Mouse (Mus musculus): ENCODE results near the gene Luc7l3. TPM values are rescaled to one million over a fixed set of nuclear protein-coding genes. Genes with fewer than 3 reads are reported as not detected.
A peak's percentile ranks its signal among the peaks of the same experiment; 100 is the strongest.
"Not testable (repeated sequence)": the region's sequence is repeated elsewhere in the genome, so short reads cannot be mapped to it uniquely, and the experiment has no call there.

Gene Luc7l3
- polyA plus RNA-seq, 1 experiment from 2014 or later = 116 TPM

DNA sequence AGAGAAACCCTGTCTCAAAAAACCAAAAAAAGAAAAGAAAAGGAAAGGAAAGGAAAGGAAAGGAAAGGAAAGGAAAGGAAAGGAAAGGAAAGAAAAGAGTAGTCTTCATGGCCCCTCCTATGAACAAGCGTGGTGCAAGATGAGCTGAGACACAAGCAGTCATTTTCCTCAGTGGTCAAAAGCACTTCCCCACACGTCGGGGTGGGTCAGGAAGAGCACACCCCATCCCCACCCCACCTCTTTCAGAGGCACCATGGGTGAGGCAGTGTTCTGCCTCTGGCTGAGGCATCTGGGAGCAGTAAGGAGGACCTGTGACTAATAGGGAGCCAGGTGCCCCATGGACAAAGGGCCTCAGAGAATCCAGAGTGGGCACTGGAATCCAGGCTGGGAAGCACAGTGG is 55.6 kb downstream of the Luc7l3 start:
- H3K9me3 ChIP-seq (ENCODE audit: control insufficient read depth, low read length); H3K27ac ChIP-seq (ENCODE audit: low read depth, low read length); H3K4me2 ChIP-seq (ENCODE audit: low read depth); DNase-seq (ENCODE audit: low spot score); H3K36me3 ChIP-seq (ENCODE audit: control insufficient read depth, insufficient read depth, low read length); ATAC-seq (ENCODE audit: insufficient read depth, low FRiP score, low TSS enrichment); H3K27me3 ChIP-seq (ENCODE audit: control insufficient read depth, insufficient read depth, low read length); H3K4me3 ChIP-seq (ENCODE audit: low read depth, low read length); H3K4me1 ChIP-seq (ENCODE audit: control insufficient read depth, insufficient read depth, low read length); H3K9ac ChIP-seq (ENCODE audit: low read length): not testable (repeated sequence)
- 85% methylated on average over 3 of the region's 3 CpGs for WGBS

- Histone ChIP-seq H3K9ac (ENCODE audit: low read length) (no peak overlapping the region), H3K36me3 (ENCODE audit: control insufficient read depth, insufficient read depth, low read length) (no peaks in the 10 kb centered on the region)
- no peak; the same call in 1 of the 2 replicates for ATAC-seq (ENCODE audit: insufficient read depth, low FRiP score, low TSS enrichment)
Observed at GRCm38 (mm10) chr11:94265134-94265785, 56.5 kb downstream of the Luc7l3 start.

DNA sequence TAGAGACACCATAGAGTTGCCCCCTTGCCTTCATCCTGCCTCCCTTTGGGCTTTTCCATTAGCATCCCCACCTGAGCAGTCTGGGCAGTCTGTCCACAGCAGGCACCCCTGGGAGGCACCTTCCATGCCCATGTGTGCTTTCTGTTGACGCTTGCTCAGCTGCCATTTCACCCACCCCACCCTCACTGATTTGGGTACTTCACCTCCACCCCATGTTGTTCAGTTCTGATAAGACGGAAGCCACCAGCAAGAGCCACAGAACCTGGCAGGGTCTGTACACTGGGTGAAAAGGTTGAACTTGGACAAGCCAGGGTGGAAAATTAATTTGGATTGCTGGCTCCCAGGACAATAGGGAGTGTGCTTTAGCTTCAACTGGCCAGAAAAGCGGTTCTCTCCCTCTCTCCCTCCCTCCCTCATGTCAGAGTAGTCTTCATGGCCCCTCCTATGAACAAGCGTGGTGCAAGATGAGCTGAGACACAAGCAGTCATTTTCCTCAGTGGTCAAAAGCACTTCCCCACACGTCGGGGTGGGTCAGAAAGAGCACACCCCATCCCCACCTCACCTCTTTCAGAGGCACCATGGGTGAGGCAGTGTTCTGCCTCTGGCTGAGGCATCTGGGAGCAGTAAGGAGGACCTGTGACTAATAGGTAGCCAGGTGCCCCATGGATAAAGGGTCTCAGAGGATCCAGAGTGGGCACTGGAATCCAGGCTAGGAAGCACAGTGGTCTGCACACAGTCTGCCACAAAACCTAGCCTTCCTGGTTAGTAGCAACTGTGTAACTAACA is 60.0 kb downstream of the Luc7l3 start:
- H3K9ac ChIP-seq (ENCODE audit: low read length) = no peak overlapping the region
- no peaks in the 10 kb centered on the region for H3K4me1 ChIP-seq (ENCODE audit: control insufficient read depth, insufficient read depth, low read length)
- no peak overlapping the region for H3K4me2 ChIP-seq (ENCODE audit: low read depth)
- no peak overlapping the region for H3K4me3 ChIP-seq (ENCODE audit: low read depth, low read length)
- ATAC-seq (ENCODE audit: insufficient read depth, low FRiP score, low TSS enrichment) = no peak
- H3K36me3 ChIP-seq (ENCODE audit: control insufficient read depth, insufficient read depth, low read length) = no peaks in the 10 kb centered on the region
- H3K9me3 ChIP-seq (ENCODE audit: control insufficient read depth, low read length) = no peaks in the 10 kb centered on the region
- H3K27me3 ChIP-seq (ENCODE audit: control insufficient read depth, insufficient read depth, low read length) = no peaks in the 10 kb centered on the region
- WGBS = 77% methylated on average over 6 of the region's 6 CpGs
- H3K27ac ChIP-seq (ENCODE audit: low read depth, low read length) = no peak overlapping the region
- no peak for DNase-seq (ENCODE audit: low spot score)

More at GRCm38 (mm10) chr11:94265134-94265785, 56.5 kb downstream of the Luc7l3 start:
- Histone ChIP-seq H3K4me2 (ENCODE audit: low read depth) (peak overlapping the region; percentile 51), H3K27ac (ENCODE audit: low read depth, low read length) (0 out of 2 replicates have a peak overlapping the region, but pooled peaks have one; percentile 23), H3K9me3 (ENCODE audit: control insufficient read depth, low read length) (no peaks in the 10 kb centered on the region), H3K4me3 (ENCODE audit: low read depth, low read length) (peak overlapping the region; percentile 23), H3K4me1 (ENCODE audit: control insufficient read depth, insufficient read depth, low read length) (no peaks in the 10 kb centered on the region), H3K27me3 (ENCODE audit: control insufficient read depth, insufficient read depth, low read length) (no peaks in the 10 kb centered on the region)
- peak; percentile 72 for DNase-seq (ENCODE audit: low spot score)
- 2% methylated on average over 18 of the region's 18 CpGs for WGBS

DNA sequence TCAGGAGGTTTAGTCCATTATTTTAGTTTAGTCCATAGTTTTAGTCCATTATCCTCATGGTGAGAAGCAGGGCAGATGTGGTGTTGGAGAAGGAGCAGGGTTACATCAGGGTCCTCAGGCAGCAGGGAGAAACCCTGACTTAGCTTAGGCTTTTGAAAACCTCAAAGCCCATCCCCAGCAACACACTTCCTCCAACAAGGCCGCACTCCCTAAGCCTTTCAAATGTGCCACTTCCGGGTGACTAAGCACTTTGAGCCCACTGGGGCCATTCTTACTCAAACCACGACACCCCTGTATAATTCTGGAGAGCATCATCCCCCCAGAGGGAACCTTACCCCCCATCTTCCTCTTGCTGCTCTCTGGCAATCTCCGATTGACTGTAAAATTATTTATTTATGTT is 62.0 kb downstream of the Luc7l3 start:
- no peak for DNase-seq (ENCODE audit: low spot score)
- Histone ChIP-seq H3K4me3 (ENCODE audit: low read depth, low read length) (no peak overlapping the region), H3K9me3 (ENCODE audit: control insufficient read depth, low read length) (no peaks in the 10 kb centered on the region), H3K27ac (ENCODE audit: low read depth, low read length) (no peak overlapping the region), H3K36me3 (ENCODE audit: control insufficient read depth, insufficient read depth, low read length) (no peaks in the 10 kb centered on the region), H3K9ac (ENCODE audit: low read length) (no peak overlapping the region), H3K27me3 (ENCODE audit: control insufficient read depth, insufficient read depth, low read length) (no peaks in the 10 kb centered on the region), H3K4me1 (ENCODE audit: control insufficient read depth, insufficient read depth, low read length) (no peaks in the 10 kb centered on the region), H3K4me2 (ENCODE audit: low read depth) (no peak overlapping the region)
- WGBS = 66% methylated on average over 4 of the region's 4 CpGs
- no peak for ATAC-seq (ENCODE audit: insufficient read depth, low FRiP score, low TSS enrichment)

GRCm38 (mm10) chr11:94257987-94258386 is 63.8 kb downstream of the Luc7l3 start:
- Histone ChIP-seq H3K4me3 (ENCODE audit: low read depth, low read length) (no peak overlapping the region), H3K27ac (ENCODE audit: low read depth, low read length) (no peak overlapping the region), H3K4me1 (ENCODE audit: control insufficient read depth, insufficient read depth, low read length) (no peaks in the 10 kb centered on the region), H3K9me3 (ENCODE audit: control insufficient read depth, low read length) (no peaks in the 10 kb centered on the region), H3K9ac (ENCODE audit: low read length) (no peak overlapping the region), H3K36me3 (ENCODE audit: control insufficient read depth, insufficient read depth, low read length) (no peaks in the 10 kb centered on the region), H3K4me2 (ENCODE audit: low read depth) (no peak overlapping the region), H3K27me3 (ENCODE audit: control insufficient read depth, insufficient read depth, low read length) (no peaks in the 10 kb centered on the region)
- no peak for ATAC-seq (ENCODE audit: insufficient read depth, low FRiP score, low TSS enrichment)
- DNase-seq (ENCODE audit: low spot score) = no peak
- WGBS = 80% methylated on average over 14 of the region's 14 CpGs

DNA sequence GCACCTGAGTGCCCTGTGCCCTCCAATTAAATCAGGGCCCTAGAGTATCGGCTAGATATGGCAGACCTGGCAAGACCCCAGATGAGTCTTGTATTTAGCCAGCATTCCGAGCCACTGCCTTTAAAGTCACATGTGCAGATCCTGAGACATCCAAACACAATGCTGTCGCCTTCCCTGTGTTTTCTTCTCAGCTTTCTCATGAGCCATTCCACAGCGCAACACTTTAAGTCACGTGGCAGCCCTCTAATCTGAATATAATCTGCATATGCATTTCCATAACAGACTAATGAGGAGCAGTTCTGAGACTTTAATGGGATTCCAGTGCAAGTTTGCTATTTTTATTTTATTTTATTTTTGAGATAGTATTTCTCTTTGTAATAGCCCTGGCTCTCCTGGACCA is 66.1 kb downstream of the Luc7l3 start:
- 78% methylated on average over 5 of the region's 5 CpGs for WGBS
- Histone ChIP-seq H3K9ac (ENCODE audit: low read length) (no peak overlapping the region), H3K27ac (ENCODE audit: low read depth, low read length) (no peak overlapping the region), H3K4me2 (ENCODE audit: low read depth) (no peak overlapping the region), H3K4me1 (ENCODE audit: control insufficient read depth, insufficient read depth, low read length) (no peaks in the 10 kb centered on the region), H3K27me3 (ENCODE audit: control insufficient read depth, insufficient read depth, low read length) (no peaks in the 10 kb centered on the region), H3K4me3 (ENCODE audit: low read depth, low read length) (no peak overlapping the region), H3K36me3 (ENCODE audit: control insufficient read depth, insufficient read depth, low read length) (no peaks in the 10 kb centered on the region), H3K9me3 (ENCODE audit: control insufficient read depth, low read length) (no peaks in the 10 kb centered on the region)
- ATAC-seq (ENCODE audit: insufficient read depth, low FRiP score, low TSS enrichment) = no peak
- no peak for DNase-seq (ENCODE audit: low spot score)

DNA sequence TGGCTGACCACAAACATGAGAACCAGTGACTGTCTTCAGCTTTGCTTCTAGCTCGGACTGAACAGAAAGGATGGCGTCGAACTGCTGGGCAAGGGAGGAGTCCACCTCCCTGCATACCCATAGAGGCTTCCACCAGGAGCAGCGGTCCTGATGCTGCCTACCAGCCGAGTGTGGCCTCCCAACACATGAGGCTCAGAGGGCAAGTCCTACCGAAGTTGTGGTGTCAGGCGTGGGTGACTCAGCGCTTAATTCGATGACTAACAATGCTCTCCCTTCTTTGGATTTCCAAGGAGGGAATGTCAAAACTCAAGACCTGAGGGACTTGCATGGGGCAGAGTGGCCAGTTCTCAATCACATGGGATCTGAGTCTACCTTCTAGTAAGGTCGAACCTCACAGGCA is 68.1 kb downstream of the Luc7l3 start:
- Histone ChIP-seq H3K9me3 (ENCODE audit: control insufficient read depth, low read length) (no peaks in the 10 kb centered on the region), H3K4me3 (ENCODE audit: low read depth, low read length) (no peak overlapping the region), H3K9ac (ENCODE audit: low read length) (no peak overlapping the region), H3K4me1 (ENCODE audit: control insufficient read depth, insufficient read depth, low read length) (no peaks in the 10 kb centered on the region), H3K4me2 (ENCODE audit: low read depth) (no peak overlapping the region), H3K27me3 (ENCODE audit: control insufficient read depth, insufficient read depth, low read length) (no peaks in the 10 kb centered on the region), H3K27ac (ENCODE audit: low read depth, low read length) (no peak overlapping the region), H3K36me3 (ENCODE audit: control insufficient read depth, insufficient read depth, low read length) (no peaks in the 10 kb centered on the region)
- ATAC-seq (ENCODE audit: insufficient read depth, low FRiP score, low TSS enrichment) = no peak
- DNase-seq (ENCODE audit: low spot score) = no peak
- 93% methylated on average over 10 of the region's 10 CpGs for WGBS

- Histone ChIP-seq H3K27ac (ENCODE audit: low read depth, low read length) (no peak overlapping the region), H3K9ac (ENCODE audit: low read length) (no peak overlapping the region), H3K36me3 (ENCODE audit: control insufficient read depth, insufficient read depth, low read length) (no peaks in the 10 kb centered on the region), H3K27me3 (ENCODE audit: control insufficient read depth, insufficient read depth, low read length) (no peaks in the 10 kb centered on the region), H3K9me3 (ENCODE audit: control insufficient read depth, low read length) (no peaks in the 10 kb centered on the region), H3K4me2 (ENCODE audit: low read depth) (no peak overlapping the region), H3K4me1 (ENCODE audit: control insufficient read depth, insufficient read depth, low read length) (no peaks in the 10 kb centered on the region), H3K4me3 (ENCODE audit: low read depth, low read length) (no peak overlapping the region)
- no peak for ATAC-seq (ENCODE audit: insufficient read depth, low FRiP score, low TSS enrichment)
- DNase-seq (ENCODE audit: low spot score) = no peak
- WGBS = 83% methylated on average over 9 of the region's 9 CpGs
Observed at GRCm38 (mm10) chr11:94253156-94253555, 68.6 kb downstream of the Luc7l3 start.

- Histone ChIP-seq H3K4me3 (ENCODE audit: low read depth, low read length) (no peak overlapping the region), H3K27me3 (ENCODE audit: control insufficient read depth, insufficient read depth, low read length) (0 out of 2 replicates have a peak, but pooled peaks cover 3% of the 10 kb centered on the region), H3K4me2 (ENCODE audit: low read depth) (no peak overlapping the region), H3K4me1 (ENCODE audit: control insufficient read depth, insufficient read depth, low read length) (peaks cover 20% of the 10 kb centered on the region), H3K27ac (ENCODE audit: low read depth, low read length) (peak overlapping the region; percentile 44), H3K9ac (ENCODE audit: low read length) (no peak overlapping the region), H3K36me3 (ENCODE audit: control insufficient read depth, insufficient read depth, low read length) (no peaks in the 10 kb centered on the region), H3K9me3 (ENCODE audit: control insufficient read depth, low read length) (no peaks in the 10 kb centered on the region)
- ATAC-seq (ENCODE audit: insufficient read depth, low FRiP score, low TSS enrichment) (no peak), DNase-seq (ENCODE audit: low spot score) (peak; percentile 39)
- WGBS = 66% methylated on average over 8 of the region's 8 CpGs
Observed at GRCm38 (mm10) chr11:94246789-94247061, 75.1 kb downstream of the Luc7l3 start.

Data from neural tube, embryonic 11.5 days (tissue).